Mouse (Mus musculus): Measurements from ENCODE around the gene Tmeff2. TPM values are rescaled to one million over a fixed set of nuclear protein-coding genes. Genes with fewer than 3 reads are reported as not detected.

Gene Tmeff2
- polyA plus RNA-seq, 1 experiment from 2014 or later: 2.7 TPM

- Histone ChIP-seq H3K4me2 (no peak overlapping the region), H3K27me3 (ENCODE audit: insufficient read depth, low read length) (no peaks in the 10 kb centered on the region), H3K9me3 (ENCODE audit: low read depth, low read length) (no peaks in the 10 kb centered on the region), H3K9ac (no peak overlapping the region), H3K36me3 (ENCODE audit: insufficient read depth) (no peaks in the 10 kb centered on the region), H3K4me3 (ENCODE audit: low read depth, low read length) (no peak overlapping the region), H3K27ac (ENCODE audit: low read depth) (no peak overlapping the region), H3K4me1 (ENCODE audit: insufficient read depth) (no peaks in the 10 kb centered on the region)
- DNase-seq (no peak), ATAC-seq (ENCODE audit: insufficient read depth) (no peak)
- no peak for TF ChIP-seq CTCF (IDR thresholded peaks at IDR 0.05; ENCODE audit: low read depth)
- WGBS: 91% methylated on average over 7 of the region's 7 CpGs
Observed at GRCm38 (mm10) chr1:51044810-51045209, 144.4 kb downstream of the Tmeff2 start.

DNA sequence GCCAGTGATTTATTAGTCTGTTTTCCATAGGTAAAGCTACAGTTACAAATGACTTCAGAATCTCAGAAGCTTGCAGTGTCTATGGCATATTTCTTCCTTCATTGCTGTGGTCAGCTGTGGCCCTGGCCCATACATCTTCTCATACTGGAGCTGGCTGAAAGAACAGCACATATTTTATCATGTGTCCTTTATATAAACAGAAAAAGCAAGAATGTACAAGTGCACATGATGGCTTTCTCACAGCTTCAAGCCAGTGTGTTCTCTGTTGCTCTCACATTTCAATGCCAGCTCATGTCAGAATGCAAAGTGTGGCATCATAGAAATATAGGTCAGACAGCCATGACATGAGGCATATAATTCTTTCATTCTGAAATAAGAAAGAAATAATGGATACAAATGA lies 164.1 kb downstream of the Tmeff2 start:
- H3K36me3 ChIP-seq (ENCODE audit: insufficient read depth): no peaks in the 10 kb centered on the region
- H3K4me1 ChIP-seq (ENCODE audit: insufficient read depth): no peaks in the 10 kb centered on the region
- H3K4me3 ChIP-seq (ENCODE audit: low read depth, low read length): no peak overlapping the region
- H3K27ac ChIP-seq (ENCODE audit: low read depth): no peak overlapping the region
- DNase-seq (peak; percentile 63), ATAC-seq (ENCODE audit: insufficient read depth) (peak; percentile 70; the same call in 1 of the 2 replicates)
- no peak overlapping the region for H3K4me2 ChIP-seq
- no peak overlapping the region for H3K9ac ChIP-seq
- H3K27me3 ChIP-seq (ENCODE audit: insufficient read depth, low read length): no peaks in the 10 kb centered on the region
- H3K9me3 ChIP-seq (ENCODE audit: low read depth, low read length): no peaks in the 10 kb centered on the region
- TF ChIP-seq CTCF (IDR thresholded peaks at IDR 0.05; ENCODE audit: low read depth): no peak

DNA sequence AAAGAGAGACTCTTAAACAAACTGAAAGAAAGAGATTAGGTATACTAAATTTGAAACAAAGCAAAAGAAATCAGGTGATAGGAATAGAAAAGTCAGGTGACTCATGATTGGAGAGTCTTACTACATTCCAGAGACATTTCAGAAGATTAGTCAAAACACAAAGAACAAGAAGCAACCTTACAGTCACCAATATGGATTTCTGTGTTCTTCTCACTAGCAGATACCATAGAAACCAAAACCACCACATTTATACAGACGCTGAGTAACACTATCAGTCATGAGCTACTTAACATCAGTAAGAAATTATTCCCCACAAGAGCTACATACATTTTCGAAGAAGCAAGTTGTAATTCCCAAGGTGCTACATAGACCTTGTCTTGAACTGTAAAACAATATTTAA lies 165.2 kb downstream of the Tmeff2 start:
- TF ChIP-seq CTCF (IDR thresholded peaks at IDR 0.05; ENCODE audit: low read depth): no peak
- Histone ChIP-seq H3K36me3 (ENCODE audit: insufficient read depth) (no peaks in the 10 kb centered on the region), H3K4me1 (ENCODE audit: insufficient read depth) (no peaks in the 10 kb centered on the region), H3K27me3 (ENCODE audit: insufficient read depth, low read length) (no peaks in the 10 kb centered on the region), H3K9ac (no peak overlapping the region), H3K4me3 (ENCODE audit: low read depth, low read length) (no peak overlapping the region), H3K4me2 (no peak overlapping the region), H3K9me3 (ENCODE audit: low read depth, low read length) (no peaks in the 10 kb centered on the region), H3K27ac (ENCODE audit: low read depth) (no peak overlapping the region)
- no peak for DNase-seq
- 85% methylated on average over 2 of the region's 2 CpGs for WGBS
- ATAC-seq (ENCODE audit: insufficient read depth): no peak

- no peak for TF ChIP-seq CTCF (IDR thresholded peaks at IDR 0.05; ENCODE audit: low read depth)
- Histone ChIP-seq H3K9me3 (ENCODE audit: low read depth, low read length) (no peaks in the 10 kb centered on the region), H3K27me3 (ENCODE audit: insufficient read depth, low read length) (no peaks in the 10 kb centered on the region), H3K4me3 (ENCODE audit: low read depth, low read length) (no peak overlapping the region), H3K36me3 (ENCODE audit: insufficient read depth) (no peaks in the 10 kb centered on the region), H3K27ac (ENCODE audit: low read depth) (no peak overlapping the region), H3K4me1 (ENCODE audit: insufficient read depth) (no peaks in the 10 kb centered on the region), H3K9ac (no peak overlapping the region), H3K4me2 (no peak overlapping the region)
- DNase-seq: no peak
- ATAC-seq (ENCODE audit: insufficient read depth): no peak
- 80% methylated on average over 3 of the region's 3 CpGs for WGBS
Observed at GRCm38 (mm10) chr1:51068814-51069213, 168.4 kb downstream of the Tmeff2 start.

- no peaks in the 10 kb centered on the region for H3K36me3 ChIP-seq (ENCODE audit: insufficient read depth)
- 76% methylated on average over 2 of the region's 2 CpGs for WGBS
Observed at GRCm38 (mm10) chr1:51069288-51069687, 168.8 kb downstream of the Tmeff2 start.

GRCm38 (mm10) chr1:51074076-51074475 lies 173.6 kb downstream of the Tmeff2 start:
- 77% methylated on average over 3 of the region's 3 CpGs for WGBS
- no peak for ATAC-seq (ENCODE audit: insufficient read depth)
- no peaks in the 10 kb centered on the region for H3K9me3 ChIP-seq (ENCODE audit: low read depth, low read length)

More at GRCm38 (mm10) chr1:51069288-51069687, 168.8 kb downstream of the Tmeff2 start:
- TF ChIP-seq CTCF (IDR thresholded peaks at IDR 0.05; ENCODE audit: low read depth): no peak
- Histone ChIP-seq H3K27me3 (ENCODE audit: insufficient read depth, low read length) (no peaks in the 10 kb centered on the region), H3K4me3 (ENCODE audit: low read depth, low read length) (no peak overlapping the region), H3K9me3 (ENCODE audit: low read depth, low read length) (no peaks in the 10 kb centered on the region), H3K27ac (ENCODE audit: low read depth) (no peak overlapping the region), H3K4me1 (ENCODE audit: insufficient read depth) (no peaks in the 10 kb centered on the region), H3K9ac (no peak overlapping the region), H3K4me2 (no peak overlapping the region)
- ATAC-seq (ENCODE audit: insufficient read depth) (no peak), DNase-seq (no peak)

GRCm38 (mm10) chr1:51075785-51076771 lies 175.6 kb downstream of the Tmeff2 start:
- Histone ChIP-seq H3K4me2 (no peak overlapping the region), H3K9me3 (ENCODE audit: low read depth, low read length) (no peaks in the 10 kb centered on the region)
- 72% methylated on average over 15 of the region's 15 CpGs for WGBS

More at GRCm38 (mm10) chr1:51074076-51074475, 173.6 kb downstream of the Tmeff2 start:
- peaks cover 5% of the 10 kb centered on the region; the same call in 1 of the 2 replicates for H3K4me1 ChIP-seq (ENCODE audit: insufficient read depth)
- no peak overlapping the region for H3K4me3 ChIP-seq (ENCODE audit: low read depth, low read length)
- H3K27ac ChIP-seq (ENCODE audit: low read depth): no peak overlapping the region
- no peak overlapping the region for H3K9ac ChIP-seq
- DNase-seq: no peak
- no peak overlapping the region for H3K4me2 ChIP-seq
- H3K27me3 ChIP-seq (ENCODE audit: insufficient read depth, low read length): no peaks in the 10 kb centered on the region
- no peak for TF ChIP-seq CTCF (IDR thresholded peaks at IDR 0.05; ENCODE audit: low read depth)
- H3K36me3 ChIP-seq (ENCODE audit: insufficient read depth): no peaks in the 10 kb centered on the region

More at GRCm38 (mm10) chr1:51075785-51076771, 175.6 kb downstream of the Tmeff2 start:
- TF ChIP-seq CTCF (IDR thresholded peaks at IDR 0.05; ENCODE audit: low read depth): no peak
- no peak for DNase-seq
- H3K36me3 ChIP-seq (ENCODE audit: insufficient read depth): no peaks in the 10 kb centered on the region
- H3K9ac ChIP-seq: no peak overlapping the region
- no peak overlapping the region for H3K27ac ChIP-seq (ENCODE audit: low read depth)
- H3K27me3 ChIP-seq (ENCODE audit: insufficient read depth, low read length): no peaks in the 10 kb centered on the region
- no peak for ATAC-seq (ENCODE audit: insufficient read depth)
- no peak overlapping the region for H3K4me3 ChIP-seq (ENCODE audit: low read depth, low read length)
- H3K4me1 ChIP-seq (ENCODE audit: insufficient read depth): peaks cover 5% of the 10 kb centered on the region; the same call in 1 of the 2 replicates

Measured in lung, embryonic 14.5 days (tissue).